Mouse (Mus musculus): ENCODE data around the gene Bbc3.

DNA sequence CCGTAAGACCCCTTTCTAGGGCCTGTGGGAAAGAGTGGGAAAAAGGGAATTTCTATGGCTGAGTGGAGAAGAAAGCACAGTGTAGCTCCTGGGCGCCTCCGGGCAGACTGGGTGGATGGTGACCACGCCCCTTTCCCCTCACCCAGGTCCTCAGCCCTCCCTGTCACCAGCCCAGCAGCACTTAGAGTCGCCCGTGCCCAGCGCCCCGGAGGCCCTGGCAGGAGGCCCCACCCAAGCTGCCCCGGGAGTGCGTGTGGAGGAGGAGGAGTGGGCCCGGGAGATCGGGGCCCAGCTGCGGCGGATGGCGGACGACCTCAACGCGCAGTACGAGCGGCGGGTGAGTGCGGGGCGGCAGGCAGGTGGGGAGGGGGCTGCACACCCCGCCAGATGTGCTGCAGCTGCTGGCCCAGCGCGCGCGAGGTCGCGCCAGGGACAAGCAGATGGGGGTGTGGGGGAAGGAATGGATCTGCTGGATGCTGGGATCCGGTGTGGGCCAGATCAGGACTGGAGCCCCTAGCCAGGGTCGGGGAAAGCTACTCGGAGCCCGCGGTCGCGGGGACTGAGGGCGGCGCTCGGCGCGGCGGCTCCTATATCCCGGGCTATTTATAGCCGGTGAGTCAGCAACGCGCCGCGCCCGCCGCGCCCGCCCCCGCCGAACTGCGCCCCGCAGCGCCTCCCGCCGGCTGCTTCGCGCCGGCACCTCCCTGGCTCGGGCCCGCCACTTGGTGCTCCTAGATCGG lies 5.5 kb downstream of the Bbc3 start:
- TF ChIP-seq GATA1 (IDR thresholded peaks at IDR 0.05; ENCODE audit: low read length) (no peak), TAL1 (IDR thresholded peaks at IDR 0.05; ENCODE audit: low read length) (no peak)
